Mouse (Mus musculus) olfactory bulb, adult 2 months (tissue): ENCODE results near the gene Chpf.

Experiments
- CTCF ChIP-seq: fragments of 200-500 bp; IDR thresholded peaks from 2 replicates; pipeline ENCODE4 v1.5.1; 2012; ENCODE audit warnings: low read depth, mild to moderate bottlenecking, low read length, moderate library complexity; ENCODE audit not compliant: insufficient read depth
- POLR2A ChIP-seq: fragments of 200-500 bp; IDR thresholded peaks from 2 replicates; pipeline ENCODE4 v1.6.1; 2012; ENCODE audit warnings: mild to moderate bottlenecking, low read depth, low read length, moderate library complexity; ENCODE audit not compliant: insufficient read depth

DNA sequence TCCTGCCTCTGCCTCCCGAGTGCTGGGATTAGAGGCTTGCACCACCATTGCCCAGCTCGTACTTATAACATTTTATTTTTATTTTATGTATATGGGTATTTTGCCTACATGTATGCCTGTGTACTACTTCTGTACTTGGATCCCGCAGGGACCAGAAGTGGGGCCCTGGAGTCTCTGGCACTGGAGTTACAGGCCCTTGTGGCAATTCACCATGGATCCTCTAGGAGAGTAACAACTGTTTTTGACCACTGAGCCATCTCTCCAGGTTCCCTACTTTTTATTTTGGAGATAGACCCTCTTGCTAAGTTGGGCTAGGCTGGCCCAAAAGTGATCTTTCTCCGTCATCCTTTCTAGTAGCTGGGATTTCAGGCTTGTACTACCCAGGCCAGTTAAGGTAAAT, 39.3 kb upstream of the Chpf start:
- TF ChIP-seq POLR2A (no peak), CTCF (no peak)
